Mouse (Mus musculus) intestine, embryonic 16.5 days (tissue): Measurements from ENCODE around the gene Crybg2. TPM values are rescaled to one million over a fixed set of nuclear protein-coding genes. Genes with fewer than 3 reads are reported as not detected.
A peak's percentile ranks its signal among the peaks of the same experiment; 100 is the strongest.

ENCODE experiments used
- ATAC-seq: fragments of 200-750 bp; cut with Nextera tagmentation; 2 replicates; pipeline ENCODE4 v1.8.0; 2017; ENCODE audit warnings: moderate TSS enrichment, moderate library complexity
- H3K27ac ChIP-seq: fragments of 300-500 bp; sonication (generic); 2 replicates; pipeline ENCODE4 v1.5.1; 2014; ENCODE audit warnings: mild to moderate bottlenecking, low read length
- H3K27me3 ChIP-seq: fragments of 300-500 bp; sonication (generic); replicated peaks from 2 replicates; pipeline ENCODE4 v1.6.1; 2014; ENCODE audit warnings: low read length, control low read depth, mixed read lengths; ENCODE audit not compliant: control insufficient read depth, insufficient read depth
- H3K36me3 ChIP-seq: fragments of 300-500 bp; sonication (generic); 2 replicates; pipeline ENCODE4 v1.6.1; 2014; ENCODE audit warnings: low read length, control low read depth; ENCODE audit not compliant: control insufficient read depth, insufficient read depth
- H3K4me1 ChIP-seq: fragments of 300-500 bp; sonication (generic); 2 replicates; pipeline ENCODE4 v1.6.1; 2014; ENCODE audit warnings: low read length, control low read depth, mixed read lengths; ENCODE audit not compliant: control insufficient read depth, insufficient read depth
- H3K4me2 ChIP-seq: fragments of 300-500 bp; sonication (generic); 2 replicates; pipeline ENCODE4 v1.6.1; 2014; ENCODE audit warnings: low read depth, low read length, control low read depth
- H3K4me3 ChIP-seq: fragments of 300-500 bp; sonication (generic); 2 replicates; pipeline ENCODE4 v1.5.1; 2014; ENCODE audit warnings: mild to moderate bottlenecking, low read length
- H3K9ac ChIP-seq: fragments of 300-500 bp; sonication (generic); 2 replicates; pipeline ENCODE4 v1.6.1; 2014; ENCODE audit warnings: low read depth, low read length
- H3K9me3 ChIP-seq: fragments of 300-500 bp; sonication (generic); 2 replicates; pipeline ENCODE4 v1.6.1; 2016; ENCODE audit warnings: low read length, control low read depth; ENCODE audit not compliant: control insufficient read depth
- WGBS: fragments of 180-500 bp; shearing (Covaris S2); extraction: QIAGEN DNeasy Blood & Tissue Kit; methylation state at CpG from one replicate; pipeline ENCODE4 v1.1.7; 2014; 5-methylcytosine and 5-hydroxymethylcytosine counted together
- polyA plus RNA-seq: library from polyadenylated mRNA; unstranded; fragments of >200 nt; fragmentation: Nextera tagmentation; extraction: Ambion mirVana; gene quantifications from 2 replicates; pipeline ENCODE4 v1.2.1, GENCODE M21; 2015

Gene Crybg2
- polyA plus RNA-seq, 1 experiment from 2014 or later: 22.9 TPM

- Histone ChIP-seq H3K27ac (no peak overlapping the region), H3K9me3 (no peaks in the 10 kb centered on the region), H3K4me1 (no peaks in the 10 kb centered on the region; the same call in 1 of the 2 replicates), H3K4me2 (no peak overlapping the region), H3K27me3 (no peaks in the 10 kb centered on the region), H3K9ac (no peak overlapping the region), H3K4me3 (no peak overlapping the region), H3K36me3 (no peaks in the 10 kb centered on the region)
- no peak for ATAC-seq
- 81% methylated on average over 16 of the region's 16 CpGs for WGBS
Observed at GRCm38 (mm10) chr4:134090521-134091224, 30.1 kb downstream of the Crybg2 start.

DNA sequence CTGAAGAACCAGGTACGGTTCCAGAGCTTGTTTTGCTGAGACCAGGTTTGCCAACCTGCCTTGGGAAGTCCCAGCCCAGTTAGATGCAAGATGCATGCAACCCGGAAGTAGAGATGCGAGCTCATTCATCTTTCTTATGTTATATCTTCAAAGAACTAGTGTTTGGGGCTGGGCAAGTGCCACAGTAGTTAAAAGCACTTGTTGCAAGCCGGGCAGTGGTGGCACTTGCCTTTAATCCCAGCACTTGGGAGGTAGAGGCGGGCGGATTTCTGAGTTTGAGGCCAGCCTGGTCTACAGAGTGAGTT is 30.6 kb downstream of the Crybg2 start:
- H3K4me1 ChIP-seq: no peaks in the 10 kb centered on the region; the same call in 1 of the 2 replicates
- no peaks in the 10 kb centered on the region for H3K27me3 ChIP-seq
- no peak overlapping the region for H3K4me2 ChIP-seq
- no peak overlapping the region for H3K4me3 ChIP-seq
- no peak for ATAC-seq
- WGBS: 82% methylated on average over 6 of the region's 6 CpGs
- no peaks in the 10 kb centered on the region for H3K9me3 ChIP-seq
- no peak overlapping the region for H3K9ac ChIP-seq
- no peak overlapping the region for H3K27ac ChIP-seq
- no peaks in the 10 kb centered on the region for H3K36me3 ChIP-seq

DNA sequence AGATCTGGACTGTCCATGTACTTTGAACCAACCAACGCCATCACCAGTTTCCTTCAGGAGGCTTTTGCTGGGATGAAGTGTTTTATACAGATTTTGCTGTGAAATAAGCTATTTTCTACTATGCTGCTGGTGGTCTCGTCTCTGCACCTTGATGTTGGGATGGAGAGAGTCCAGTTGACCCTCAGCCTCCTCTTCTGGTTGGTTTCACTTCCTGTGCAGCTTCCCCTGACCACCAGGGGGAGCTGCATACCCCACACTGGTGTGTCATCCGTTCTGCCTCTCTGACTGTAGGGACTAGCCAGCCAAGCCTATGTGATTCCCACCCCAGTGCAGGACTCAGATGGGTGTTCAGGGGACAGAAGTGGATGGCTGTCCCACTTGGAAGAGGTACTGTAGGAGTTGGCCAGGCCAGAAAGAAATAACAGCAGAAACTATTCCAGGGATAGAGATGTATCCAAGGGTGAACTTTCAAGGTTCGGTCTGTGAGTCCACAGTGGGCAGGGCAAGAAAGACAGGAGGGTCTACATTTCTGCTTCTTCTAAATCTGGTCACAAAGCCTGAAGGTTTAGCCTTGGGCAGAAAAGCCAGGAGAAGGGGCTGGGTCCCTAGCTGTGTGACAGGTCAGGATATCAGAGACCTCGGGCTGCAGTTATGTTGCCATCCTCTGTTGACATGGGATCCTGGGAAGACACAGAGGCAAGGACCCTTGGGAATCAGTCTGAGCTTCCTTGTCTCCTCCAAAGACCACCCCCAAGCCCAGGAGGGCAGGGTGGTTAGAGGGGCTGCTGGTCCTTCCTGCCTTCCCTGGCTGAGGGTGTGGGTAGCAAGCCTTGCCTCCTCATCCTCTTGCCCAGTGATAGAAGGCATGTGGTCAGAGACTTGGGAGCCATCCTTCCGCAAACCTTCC is 32.0 kb downstream of the Crybg2 start:
- H3K36me3 ChIP-seq: no peaks in the 10 kb centered on the region
- H3K27me3 ChIP-seq: no peaks in the 10 kb centered on the region
- WGBS: 74% methylated on average over 6 of the region's 6 CpGs
- no peak for ATAC-seq
- H3K27ac ChIP-seq: no peak overlapping the region
- H3K4me2 ChIP-seq: no peak overlapping the region
- no peaks in the 10 kb centered on the region for H3K9me3 ChIP-seq
- H3K4me1 ChIP-seq: no peaks in the 10 kb centered on the region; the same call in 1 of the 2 replicates
- H3K4me3 ChIP-seq: no peak overlapping the region
- H3K9ac ChIP-seq: no peak overlapping the region

- H3K27ac ChIP-seq: no peak overlapping the region
- H3K4me1 ChIP-seq: no peaks in the 10 kb centered on the region; the same call in 1 of the 2 replicates
- no peak for ATAC-seq
- no peaks in the 10 kb centered on the region for H3K27me3 ChIP-seq
- H3K9me3 ChIP-seq: no peaks in the 10 kb centered on the region
- no peaks in the 10 kb centered on the region for H3K36me3 ChIP-seq
- 80% methylated on average over 7 of the region's 7 CpGs for WGBS
- no peak overlapping the region for H3K4me3 ChIP-seq
- H3K4me2 ChIP-seq: no peak overlapping the region
- H3K9ac ChIP-seq: no peak overlapping the region
Observed at GRCm38 (mm10) chr4:134094004-134094564, 33.5 kb downstream of the Crybg2 start.

DNA sequence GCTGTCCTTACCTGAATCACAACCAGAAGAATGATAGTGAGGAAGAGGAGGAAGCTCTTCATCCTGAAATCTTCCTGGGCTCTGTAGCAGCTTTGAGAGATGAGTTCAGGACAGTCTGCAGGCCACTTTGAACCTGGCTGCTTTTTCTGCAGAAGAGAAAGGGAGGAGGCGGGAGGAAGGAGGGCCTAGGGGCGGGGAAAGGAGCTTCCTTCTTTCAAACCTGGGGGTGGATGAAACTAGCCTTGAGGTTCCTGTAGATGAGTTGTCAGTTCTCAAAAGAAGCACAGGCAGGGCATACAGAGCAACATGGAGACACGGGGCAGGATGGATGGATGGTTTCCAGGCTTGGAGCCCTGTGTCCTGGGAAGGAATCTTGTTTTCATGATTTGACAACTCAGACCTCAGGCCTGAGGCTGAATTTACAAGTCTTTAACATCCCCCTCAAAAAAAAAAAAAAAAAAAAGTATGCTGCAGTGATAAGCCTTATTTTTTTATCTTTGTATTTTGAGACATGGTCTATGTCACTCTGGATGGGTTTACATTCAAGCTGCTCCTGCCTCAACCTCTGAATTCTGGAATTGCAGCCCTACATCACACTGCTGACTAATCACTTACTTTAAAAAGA is 34.4 kb downstream of the Crybg2 start, which contains the start of gene Cd52:
Gene Cd52, minus strand, starts transcription at position 160 of the 625 bp plus-strand sequence.
- Histone ChIP-seq H3K9ac (no peak within 1 kb of the TSS), H3K4me2 (no peak within 1 kb of the TSS), H3K36me3 (no peaks in the 10 kb centered on the region), H3K27ac (no peak within 1 kb of the TSS), H3K4me1 (no peaks in the 10 kb centered on the region), H3K9me3 (no peaks in the 10 kb centered on the region), H3K4me3 (no peak within 1 kb of the TSS), H3K27me3 (no peaks in the 10 kb centered on the region)
- ATAC-seq: no peak
- WGBS: 68% methylated on average over 3 of the region's 3 CpGs

GRCm38 (mm10) chr4:134096120-134096519 is 35.5 kb downstream of the Crybg2 start:
- Histone ChIP-seq H3K4me3 (no peak overlapping the region), H3K9ac (no peak overlapping the region), H3K4me1 (no peaks in the 10 kb centered on the region), H3K27ac (no peak overlapping the region), H3K9me3 (no peaks in the 10 kb centered on the region), H3K4me2 (no peak overlapping the region), H3K27me3 (no peaks in the 10 kb centered on the region), H3K36me3 (no peaks in the 10 kb centered on the region)
- WGBS: 84% methylated on average over 3 of the region's 3 CpGs
- ATAC-seq: no peak

DNA sequence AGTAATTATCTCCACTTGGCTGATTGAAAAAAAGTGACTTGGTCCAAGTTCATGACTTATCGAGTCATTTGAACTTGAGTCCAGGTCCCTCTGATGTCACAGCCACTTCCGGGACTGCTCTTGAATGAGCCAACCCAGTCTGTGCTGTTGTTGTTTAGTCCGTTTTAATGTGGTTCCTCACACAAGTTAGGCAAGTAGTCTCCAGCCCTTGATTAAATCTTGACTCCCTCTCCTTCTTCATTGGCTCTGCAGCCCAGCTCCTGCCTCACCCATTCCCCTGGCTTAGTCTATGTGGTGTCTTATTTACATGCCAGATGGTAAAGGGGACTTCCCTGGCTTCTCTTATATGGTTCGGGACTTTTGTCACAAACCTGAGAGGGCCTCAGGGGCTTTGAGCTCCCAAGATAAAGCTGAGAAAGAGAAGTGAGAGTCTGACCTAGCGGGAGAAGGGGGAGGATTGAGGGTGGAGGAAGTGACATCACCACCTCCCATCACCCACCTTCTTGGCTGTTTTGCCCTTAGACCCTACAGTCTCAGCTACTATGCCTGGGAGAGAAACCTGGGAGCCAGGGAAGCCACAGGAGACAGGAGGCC is 36.5 kb downstream of the Crybg2 start:
- Histone ChIP-seq H3K27me3 (no peaks in the 10 kb centered on the region), H3K27ac (0 out of 2 replicates have a peak overlapping the region, but pooled peaks have one; percentile 5), H3K4me1 (no peaks in the 10 kb centered on the region), H3K9ac (no peak overlapping the region), H3K4me2 (no peak overlapping the region), H3K9me3 (no peaks in the 10 kb centered on the region), H3K4me3 (no peak overlapping the region), H3K36me3 (no peaks in the 10 kb centered on the region)
- WGBS: 78% methylated on average over 5 of the region's 5 CpGs
- no peak for ATAC-seq

DNA sequence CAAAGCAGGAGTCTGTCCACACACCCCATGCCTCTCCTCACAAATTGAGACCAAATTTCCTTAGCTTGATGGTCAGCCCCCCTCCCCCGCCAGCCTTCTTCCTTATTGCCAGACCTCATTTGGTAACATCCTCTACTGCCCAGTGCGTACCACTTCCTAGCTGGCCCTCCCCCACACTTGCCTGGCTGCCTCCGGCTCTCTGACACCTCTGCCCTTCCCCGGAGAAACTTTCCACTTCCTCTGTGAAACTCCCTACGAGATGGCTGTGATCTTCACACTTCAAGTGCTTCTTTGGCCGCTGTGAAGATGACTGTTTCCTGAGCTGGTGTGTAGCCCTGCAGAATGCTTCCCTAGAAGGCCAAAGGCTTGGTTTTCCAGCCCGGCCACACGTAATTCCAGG is 38.0 kb downstream of the Crybg2 start:
- H3K27ac ChIP-seq: no peak overlapping the region
- no peak overlapping the region for H3K9ac ChIP-seq
- no peaks in the 10 kb centered on the region for H3K9me3 ChIP-seq
- no peaks in the 10 kb centered on the region for H3K36me3 ChIP-seq
- no peaks in the 10 kb centered on the region for H3K4me1 ChIP-seq
- ATAC-seq: no peak
- no peak overlapping the region for H3K4me2 ChIP-seq
- 45% methylated on average over 8 of the region's 8 CpGs for WGBS
- no peaks in the 10 kb centered on the region for H3K27me3 ChIP-seq
- no peak overlapping the region for H3K4me3 ChIP-seq

DNA sequence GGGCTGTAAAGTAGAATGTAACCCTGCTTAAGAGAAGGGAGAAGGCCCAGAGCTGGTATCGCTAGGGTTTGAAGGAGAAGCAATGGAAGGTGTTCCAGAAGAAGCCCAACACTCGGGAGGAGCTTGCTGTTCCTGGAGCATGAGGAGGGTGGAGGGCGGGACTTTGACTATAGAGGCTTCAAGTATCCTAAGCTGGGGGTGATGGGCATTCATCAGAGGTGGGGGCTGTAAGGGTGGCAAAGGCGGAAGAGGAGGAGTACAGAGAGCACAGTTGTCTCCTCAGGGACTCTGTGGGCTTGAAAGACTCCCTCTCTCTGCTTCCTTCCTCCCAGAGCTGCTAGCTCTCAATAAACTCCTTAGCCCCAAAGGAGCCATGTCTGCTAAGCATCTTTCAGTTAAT is 39.6 kb downstream of the Crybg2 start:
- ATAC-seq: no peak
- Histone ChIP-seq H3K9ac (no peak overlapping the region), H3K27ac (no peak overlapping the region), H3K27me3 (no peaks in the 10 kb centered on the region), H3K36me3 (no peaks in the 10 kb centered on the region), H3K4me1 (no peaks in the 10 kb centered on the region), H3K4me3 (no peak overlapping the region), H3K9me3 (no peaks in the 10 kb centered on the region), H3K4me2 (no peak overlapping the region)
- WGBS: 80% methylated on average over 4 of the region's 4 CpGs
